Mouse (Mus musculus): Measurements from ENCODE around the gene Cyp46a1. TPM values are rescaled to one million over a fixed set of nuclear protein-coding genes. Genes with fewer than 3 reads are reported as not detected.

Gene Cyp46a1
- total RNA-seq, 2 experiments from 2014 or later, result 270 to 290 TPM

DNA sequence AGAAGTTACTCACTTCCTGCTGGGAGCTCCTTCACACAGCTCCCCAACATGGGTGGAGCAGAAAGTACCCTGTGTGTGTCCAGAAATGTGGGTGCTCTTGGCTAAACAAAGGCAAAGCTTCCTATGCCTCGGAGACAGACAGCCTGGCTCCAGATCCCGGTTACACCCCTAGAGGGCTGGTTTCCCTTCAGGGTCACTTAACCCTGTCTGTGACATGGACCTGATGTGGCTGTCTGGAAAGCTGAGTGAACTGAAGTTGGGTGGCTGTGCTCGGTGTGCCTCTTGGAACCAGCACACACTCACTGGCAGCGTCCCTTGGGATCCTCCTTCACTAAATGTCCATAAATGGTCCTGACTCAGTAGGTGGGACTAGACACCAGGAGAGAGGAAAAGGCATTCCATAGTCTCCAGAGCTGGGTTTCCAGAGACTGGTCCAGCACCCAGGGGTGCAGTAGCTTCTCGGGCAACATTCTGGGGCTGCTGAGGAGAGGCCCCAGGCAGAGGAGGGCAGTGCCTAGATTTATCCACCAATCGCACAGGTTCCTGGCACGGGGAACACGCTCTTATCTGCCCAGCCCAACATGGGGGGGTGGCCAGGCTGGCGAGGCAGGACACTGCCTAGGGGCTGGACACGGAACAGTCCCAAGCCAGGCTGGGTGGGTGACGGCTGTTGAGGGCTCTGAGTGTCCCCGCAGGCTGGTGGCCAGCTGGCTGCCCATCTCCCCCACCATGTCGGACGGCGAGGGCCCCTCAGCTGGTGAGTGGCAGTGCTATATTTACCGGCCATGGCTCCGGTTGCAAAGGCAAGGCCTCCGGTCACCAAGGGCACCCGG lies 36.6 kb downstream of the Cyp46a1 start, which contains the start of gene Eml1:
Gene Eml1 (plus strand): TSS at position 362 of the 833 bp plus-strand sequence.
- intact Hi-C loops (cut with DNase I), result no loop called here
- DNase-seq (ENCODE audit: extremely low spot score in 1 of 2, low spot score in 2 of 2), result no peak
- Histone ChIP-seq H3K4me3 (peak within 1 kb of the TSS; percentile 36), H3K27ac (peak within 1 kb of the TSS; percentile 80)
- peak; percentile 11; the same call in 1 of the 2 replicates for TF ChIP-seq CTCF (IDR thresholded peaks at IDR 0.05)

DNA sequence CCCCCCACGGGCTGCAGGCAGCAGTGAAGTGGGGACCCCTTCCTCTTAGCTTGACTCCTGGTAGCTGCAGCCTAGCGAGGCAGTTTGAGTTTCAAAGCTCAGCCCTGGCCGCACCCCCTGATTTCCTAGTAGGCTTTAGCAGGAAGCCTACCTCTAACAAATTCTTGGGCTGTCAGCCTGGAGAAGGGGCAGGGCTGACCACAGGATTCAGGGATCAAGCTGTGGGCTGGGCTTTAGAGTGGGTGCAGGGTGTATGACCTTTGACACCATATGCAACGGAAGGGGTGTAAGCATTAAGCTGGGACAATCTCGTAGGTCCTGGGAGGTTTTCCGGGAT lies 37.2 kb downstream of the Cyp46a1 start:
- DNase-seq (ENCODE audit: extremely low spot score in 1 of 2, low spot score in 2 of 2), result no peak
- intact Hi-C loops (cut with DNase I), result no loop called here
- H3K4me3 ChIP-seq, result peak overlapping the region; percentile 36
- peak overlapping the region; percentile 80 for H3K27ac ChIP-seq
- TF ChIP-seq CTCF (IDR thresholded peaks at IDR 0.05), result no peak

DNA sequence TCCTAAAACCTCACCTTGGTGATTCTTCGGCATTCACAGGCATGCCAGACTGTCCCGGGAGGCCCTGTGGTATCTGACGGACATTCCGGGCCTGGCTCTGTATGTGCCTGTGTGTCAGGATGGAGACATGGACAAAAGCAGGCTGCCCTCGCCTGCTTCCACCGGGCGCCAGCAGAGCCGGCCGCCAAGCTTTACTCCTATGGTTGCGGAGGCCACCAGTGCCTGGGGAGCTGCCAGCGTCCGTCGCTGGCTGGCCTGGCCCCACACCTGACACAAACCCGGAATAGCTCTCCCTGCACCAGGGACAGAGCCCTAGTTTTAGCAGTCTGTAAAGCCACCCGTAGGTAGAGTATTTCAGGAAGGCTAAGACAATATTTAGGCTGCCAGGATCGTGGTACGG lies 38.1 kb downstream of the Cyp46a1 start:
- no peak for DNase-seq (ENCODE audit: extremely low spot score in 1 of 2, low spot score in 2 of 2)
- intact Hi-C loops (cut with DNase I), result no loop called here
- TF ChIP-seq CTCF (IDR thresholded peaks at IDR 0.05), result no peak
- H3K27ac ChIP-seq, result no peak overlapping the region
- no peak overlapping the region for H3K4me3 ChIP-seq

DNA sequence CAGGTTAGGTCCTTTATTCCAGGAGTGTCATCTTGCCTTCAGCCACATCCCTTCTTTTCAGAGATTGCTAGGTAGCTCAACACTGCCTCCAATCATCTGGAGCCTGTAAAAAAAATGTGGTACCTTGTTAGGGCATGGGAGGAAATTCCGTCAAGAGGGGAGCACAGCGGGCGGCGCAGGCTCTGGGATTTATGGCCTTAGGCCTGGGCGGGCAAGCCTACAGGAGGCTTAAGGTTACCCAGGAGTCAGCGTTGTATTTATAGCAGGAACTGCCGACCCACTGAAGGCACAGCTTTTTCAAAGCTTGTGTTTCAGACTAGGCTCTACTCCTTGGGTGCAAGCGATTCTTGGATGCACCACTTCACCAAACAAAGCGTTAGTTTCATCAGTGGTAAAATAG lies 39.4 kb downstream of the Cyp46a1 start:
- TF ChIP-seq CTCF (IDR thresholded peaks at IDR 0.05), result no peak
- H3K4me3 ChIP-seq, result no peak overlapping the region
- no peak overlapping the region for H3K27ac ChIP-seq
- intact Hi-C loops (cut with DNase I), result no loop called here
- no peak for DNase-seq (ENCODE audit: extremely low spot score in 1 of 2, low spot score in 2 of 2)

DNA sequence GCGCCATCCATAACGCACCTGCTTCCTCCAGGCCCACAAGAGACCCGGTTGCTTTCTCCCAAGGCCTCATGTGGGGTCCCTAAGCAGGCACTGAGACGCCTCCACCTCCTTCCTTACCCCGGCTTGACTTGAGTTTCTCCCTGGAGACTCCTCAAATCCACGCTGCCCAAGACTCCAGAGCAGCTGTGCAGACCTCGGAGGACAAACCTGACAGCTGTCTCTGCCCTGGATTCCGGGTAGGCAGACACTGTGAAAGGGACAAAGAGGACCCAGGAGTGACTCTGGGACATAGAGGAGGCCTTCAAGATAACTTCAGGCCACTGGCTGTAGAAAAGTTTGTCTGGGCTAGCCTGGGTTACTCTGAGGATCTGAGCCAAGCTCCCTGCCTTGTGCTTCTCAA lies 40.5 kb downstream of the Cyp46a1 start:
- Histone ChIP-seq H3K27ac (no peak overlapping the region), H3K4me3 (no peak overlapping the region)
- no peak for TF ChIP-seq CTCF (IDR thresholded peaks at IDR 0.05)
- no peak for DNase-seq (ENCODE audit: extremely low spot score in 1 of 2, low spot score in 2 of 2)
- intact Hi-C loops (cut with DNase I), result no loop called here

DNA sequence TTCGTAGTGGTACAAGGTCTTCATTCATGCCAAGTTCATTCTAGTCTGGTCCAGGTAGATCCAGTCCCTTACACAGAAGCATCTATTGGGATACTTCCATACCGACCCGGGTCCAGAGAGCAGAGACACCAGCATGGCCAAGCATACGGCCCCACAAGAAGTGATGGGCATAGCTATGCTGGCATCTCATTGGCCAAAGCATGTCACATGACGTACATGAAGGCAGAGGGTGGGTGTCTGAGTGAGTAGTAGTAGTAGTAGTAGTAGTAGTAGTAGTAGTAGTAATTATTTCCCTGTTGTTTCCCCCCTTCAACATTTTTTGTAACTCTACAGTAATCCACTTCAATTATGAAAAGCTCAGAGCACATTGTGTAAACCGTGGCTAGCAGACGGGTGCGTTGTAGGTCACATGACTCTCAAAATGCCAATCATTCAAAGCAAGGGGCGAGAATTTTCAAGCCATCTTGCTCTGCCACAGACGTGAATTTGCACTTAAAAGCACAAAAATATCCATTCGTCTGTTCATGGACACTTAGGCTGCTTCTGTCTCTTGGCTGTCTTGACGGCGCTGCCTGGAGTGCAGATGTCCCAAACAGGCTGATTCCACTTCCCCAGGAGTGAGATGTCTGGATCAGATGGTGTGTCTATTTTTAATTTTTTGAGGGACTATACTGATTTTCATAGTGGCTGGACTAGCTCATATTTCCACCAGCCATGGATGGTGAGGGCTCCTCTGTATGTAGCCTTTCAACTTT lies 44.4 kb downstream of the Cyp46a1 start:
- no peak overlapping the region for H3K4me3 ChIP-seq
- no peak overlapping the region for H3K27ac ChIP-seq
- TF ChIP-seq CTCF (IDR thresholded peaks at IDR 0.05), result no peak
- intact Hi-C loops (cut with DNase I), result no loop called here
- DNase-seq (ENCODE audit: extremely low spot score in 1 of 2, low spot score in 2 of 2), result no peak

DNA sequence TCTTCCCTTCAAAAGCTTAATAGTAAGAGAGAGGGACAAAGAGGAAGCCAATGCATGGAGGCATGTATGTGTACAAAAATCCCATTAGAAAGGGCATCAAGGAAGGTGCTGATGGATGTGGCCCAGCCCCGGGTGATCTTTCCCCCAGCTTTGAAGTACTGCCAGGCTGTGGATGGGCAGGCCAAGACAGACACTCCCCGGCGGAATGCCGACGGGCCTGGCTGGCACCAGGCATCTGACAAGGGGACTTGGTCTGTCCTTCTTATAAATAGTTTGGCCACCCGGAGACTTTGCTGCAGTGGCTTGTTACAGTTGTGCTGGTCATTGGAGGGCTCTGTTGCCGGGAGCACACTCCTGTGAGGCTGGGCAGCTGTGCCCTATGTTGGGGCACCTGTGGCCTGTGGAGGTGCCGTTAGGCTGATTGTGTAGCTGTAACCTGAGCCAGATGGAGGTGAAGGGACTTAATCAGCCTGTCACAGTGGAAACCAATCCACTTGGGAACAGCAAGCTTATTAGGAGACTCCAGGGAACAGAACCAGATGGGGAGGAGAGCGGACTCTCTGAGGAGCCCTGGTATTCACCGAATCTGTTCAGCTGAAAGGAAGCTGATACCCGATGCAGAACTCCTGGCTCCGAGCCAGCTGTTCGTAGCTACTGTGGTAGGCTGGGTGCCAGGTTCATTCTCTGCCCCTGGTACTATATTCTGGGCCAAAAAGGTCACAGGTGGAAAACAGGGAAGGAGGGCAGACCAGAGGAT lies 52.5 kb downstream of the Cyp46a1 start:
- intact Hi-C loops (cut with DNase I), result no loop called here
- Histone ChIP-seq H3K4me3 (no peak overlapping the region), H3K27ac (no peak overlapping the region)
- no peak for TF ChIP-seq CTCF (IDR thresholded peaks at IDR 0.05)
- DNase-seq (ENCODE audit: extremely low spot score in 1 of 2, low spot score in 2 of 2), result no peak

DNA sequence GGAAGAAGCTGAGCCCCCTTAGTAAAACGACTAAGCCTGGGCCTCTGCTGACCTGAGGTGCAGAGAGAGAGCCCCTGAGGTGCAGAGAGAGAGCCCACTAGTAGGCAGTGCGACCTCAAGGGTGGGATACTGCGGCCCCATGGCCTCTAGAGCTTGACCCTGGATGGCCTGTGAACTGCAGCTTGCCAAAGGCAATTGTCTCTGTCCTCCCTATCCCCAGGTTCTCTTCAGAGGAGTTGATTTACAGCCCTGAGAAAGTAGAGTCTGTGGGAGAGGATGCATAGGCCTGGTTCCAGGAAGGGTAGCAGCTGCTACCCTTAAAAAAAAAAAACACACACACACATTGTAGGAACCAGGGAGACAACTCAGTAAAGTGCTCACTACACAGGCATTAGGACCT lies 55.5 kb downstream of the Cyp46a1 start:
- H3K27ac ChIP-seq, result no peak overlapping the region
- TF ChIP-seq CTCF (IDR thresholded peaks at IDR 0.05), result no peak
- H3K4me3 ChIP-seq, result no peak overlapping the region
- no peak for DNase-seq (ENCODE audit: extremely low spot score in 1 of 2, low spot score in 2 of 2)
- intact Hi-C loops (cut with DNase I), result no loop called here

DNA sequence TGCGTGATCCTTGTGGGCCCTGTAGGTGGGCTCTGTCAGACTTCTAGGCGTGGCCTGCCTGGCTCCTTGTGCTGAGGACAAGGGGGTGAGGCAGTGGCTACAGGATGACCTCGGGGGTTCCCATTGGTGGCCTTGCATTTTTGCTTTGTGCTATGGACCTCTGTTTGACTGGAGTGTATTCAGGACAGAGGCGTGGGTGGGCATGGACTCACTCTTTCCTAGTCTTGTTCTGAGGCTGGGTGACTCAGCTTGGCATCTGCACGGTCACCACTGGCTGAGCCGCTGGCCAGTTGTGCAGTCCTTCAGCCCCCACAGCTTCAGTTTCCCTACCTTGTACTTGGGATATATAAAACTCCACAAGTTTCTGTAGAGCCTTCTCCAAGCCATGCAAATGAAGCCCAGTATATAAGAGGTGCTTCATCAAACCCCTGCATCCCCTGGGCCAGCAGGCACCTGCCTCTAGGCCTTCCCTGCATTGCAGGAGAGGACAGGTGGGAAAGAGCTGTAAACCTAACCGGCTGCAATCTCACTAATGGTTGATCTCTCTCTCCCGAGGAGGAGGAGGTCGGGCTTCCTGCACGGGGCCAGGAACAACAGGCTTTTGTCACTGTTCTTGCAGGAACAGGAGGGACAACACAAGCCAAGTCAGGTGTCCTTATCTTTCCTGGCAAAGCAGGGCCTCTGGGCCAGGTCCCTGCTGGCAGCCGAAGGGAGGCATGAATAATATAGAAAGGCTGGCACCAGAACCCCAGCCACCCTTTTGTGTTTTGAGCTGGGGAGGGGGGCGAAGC lies 58.3 kb downstream of the Cyp46a1 start:
- Histone ChIP-seq H3K4me3 (no peak overlapping the region), H3K27ac (no peak overlapping the region; the same call in 1 of the 2 replicates)
- no peak for TF ChIP-seq CTCF (IDR thresholded peaks at IDR 0.05)
- intact Hi-C loops (cut with DNase I), result no loop called here
- DNase-seq (ENCODE audit: extremely low spot score in 1 of 2, low spot score in 2 of 2), result no peak

DNA sequence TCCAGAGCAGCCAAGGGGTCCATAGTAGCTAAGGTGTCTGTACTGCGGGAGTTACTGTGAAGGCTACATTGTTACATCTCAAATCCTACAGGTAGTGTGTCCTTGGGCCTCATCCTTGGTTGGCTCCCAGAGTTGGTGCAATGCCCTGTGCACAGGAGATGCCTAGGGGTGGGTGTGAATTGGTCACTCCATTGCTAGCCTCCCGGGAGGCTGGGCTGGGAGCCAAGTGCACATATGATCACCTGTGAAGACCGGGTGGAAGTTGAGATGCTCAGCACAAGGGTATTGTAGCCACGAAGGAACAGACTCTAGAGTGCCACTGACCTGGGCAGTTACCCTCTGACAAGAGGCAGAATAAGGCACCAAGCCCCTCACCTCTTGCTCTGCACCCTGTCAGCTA lies 58.9 kb downstream of the Cyp46a1 start:
- H3K27ac ChIP-seq, result peak overlapping the region; percentile 0; the same call in 1 of the 2 replicates
- H3K4me3 ChIP-seq, result no peak overlapping the region
- no peak for DNase-seq (ENCODE audit: extremely low spot score in 1 of 2, low spot score in 2 of 2)
- TF ChIP-seq CTCF (IDR thresholded peaks at IDR 0.05), result no peak
- intact Hi-C loops (cut with DNase I), result no loop called here

DNA sequence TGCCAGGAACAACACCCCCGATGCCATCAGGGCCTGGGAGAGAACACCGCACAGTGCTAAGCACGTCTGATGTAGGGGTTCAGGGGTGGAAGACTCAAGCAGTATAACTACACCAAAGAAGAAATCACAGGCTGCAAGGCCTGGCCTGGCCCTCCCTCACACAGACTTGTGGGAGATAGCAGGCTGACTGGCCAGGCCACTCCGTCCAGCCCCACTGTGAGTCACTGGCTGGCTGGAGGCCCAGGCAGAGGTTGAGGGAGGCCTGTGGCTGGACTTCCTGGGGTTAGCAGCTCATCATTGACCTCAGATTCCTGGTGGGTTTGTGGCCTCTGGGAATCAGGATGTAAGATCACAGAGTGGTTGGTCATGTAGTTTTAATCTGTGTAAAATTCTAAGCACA lies 59.5 kb downstream of the Cyp46a1 start:
- peak overlapping the region; percentile 0; the same call in 1 of the 2 replicates for H3K27ac ChIP-seq
- no peak for TF ChIP-seq CTCF (IDR thresholded peaks at IDR 0.05)
- H3K4me3 ChIP-seq, result no peak overlapping the region
- intact Hi-C loops (cut with DNase I), result no loop called here
- DNase-seq (ENCODE audit: extremely low spot score in 1 of 2, low spot score in 2 of 2), result peak in 1 of 2 experiments; percentile 46

Measured in left cerebral cortex, adult 2 months (tissue).